Mouse (Mus musculus) kidney, embryonic 14.5 days (tissue): ENCODE data around the gene Gm13697. TPM values are rescaled to one million over a fixed set of nuclear protein-coding genes. Genes with fewer than 3 reads are reported as not detected.
"Not testable (repeated sequence)": the region's sequence is repeated elsewhere in the genome, so short reads cannot be mapped to it uniquely, and the experiment has no call there.

Source experiments
- ATAC-seq: fragments of 200-750 bp; cut with Nextera tagmentation; 2 replicates; pipeline ENCODE4 v1.8.0; 2017; ENCODE audit warnings: moderate number of reproducible peaks, mild to moderate bottlenecking, moderate TSS enrichment, moderate library complexity; ENCODE audit not compliant: low FRiP score, low TSS enrichment
- H3K27ac ChIP-seq: fragments of 300-500 bp; sonication (generic); 2 replicates; pipeline ENCODE4 v1.5.1; 2014; ENCODE audit warnings: low read depth, mild to moderate bottlenecking, low read length, moderate library complexity, mixed read lengths
- H3K27me3 ChIP-seq: fragments of 300-500 bp; sonication (generic); 2 replicates; pipeline ENCODE4 v1.6.1; 2014; ENCODE audit warnings: mild to moderate bottlenecking, low read length; ENCODE audit not compliant: control insufficient read depth, insufficient read depth
- H3K36me3 ChIP-seq: fragments of 300-500 bp; sonication (generic); 2 replicates; pipeline ENCODE4 v1.6.1; 2014; ENCODE audit warnings: low read length, mixed read lengths; ENCODE audit not compliant: control insufficient read depth, insufficient read depth
- H3K4me1 ChIP-seq: fragments of 300-500 bp; sonication (generic); 2 replicates; pipeline ENCODE4 v1.6.1; 2014; ENCODE audit warnings: low read length, mixed read lengths; ENCODE audit not compliant: control insufficient read depth, insufficient read depth
- H3K4me2 ChIP-seq: fragments of 300-500 bp; sonication (generic); replicated peaks from 2 replicates; pipeline ENCODE4 v1.6.1; 2014; ENCODE audit warnings: low read depth, mild to moderate bottlenecking, low read length
- H3K4me3 ChIP-seq: fragments of 300-500 bp; sonication (generic); 2 replicates; pipeline ENCODE4 v1.5.1; 2014; ENCODE audit warnings: mild to moderate bottlenecking, low read length
- H3K9ac ChIP-seq: fragments of 300-500 bp; sonication (generic); 2 replicates; pipeline ENCODE4 v1.6.1; 2014; ENCODE audit warnings: low read depth, mild to moderate bottlenecking, low read length, moderate library complexity
- H3K9me3 ChIP-seq: fragments of 300-500 bp; sonication (generic); 2 replicates; pipeline ENCODE4 v1.6.1; 2016; ENCODE audit warnings: low read length; ENCODE audit not compliant: control insufficient read depth
- WGBS: fragments of 180-500 bp; shearing (Covaris S2); extraction: QIAGEN DNeasy Blood & Tissue Kit; methylation state at CpG from one replicate; pipeline ENCODE4 v1.1.7; 2014; 5-methylcytosine and 5-hydroxymethylcytosine counted together
- polyA plus RNA-seq: library from polyadenylated mRNA; unstranded; fragments of >200 nt; fragmentation: Nextera tagmentation; extraction: Ambion mirVana; gene quantifications from 2 replicates; pipeline ENCODE4 v1.2.1, GENCODE M21; 2014

The Gm13697 gene
- not detected in 2 replicates for polyA plus RNA-seq

GRCm38 (mm10) chr2:83984443-83984842 lies at the start of gene Gm13697:
TSS of gene Gm13697 (plus strand) at chr2:83984743.
- not testable (repeated sequence) for H3K27me3 ChIP-seq, H3K4me1 ChIP-seq, H3K9me3 ChIP-seq, ATAC-seq, H3K36me3 ChIP-seq, H3K9ac ChIP-seq, H3K27ac ChIP-seq, H3K4me3 ChIP-seq, H3K4me2 ChIP-seq
- no CpG with 5 or more reads among the region's 6 CpGs for WGBS

GRCm38 (mm10) chr2:83940931-83941361 lies 43.6 kb upstream of the Gm13697 start, which contains the start of gene Zswim2:
TSS of gene Zswim2 (minus strand) at chr2:83941228.
- WGBS: under 1% methylated on average over 20 of the region's 20 CpGs
- H3K4me3 ChIP-seq: peak within 1 kb of the TSS; percentile 19; the same call in 1 of the 2 replicates
- peak; percentile 89 for ATAC-seq

GRCm38 (mm10) chr2:83941378-83941777 lies 43.2 kb upstream of the Gm13697 start:
- Histone ChIP-seq H3K4me1 (peaks cover 4% of the 10 kb centered on the region; the same call in 1 of the 2 replicates), H3K27me3 (no peaks in the 10 kb centered on the region; the same call in 1 of the 2 replicates), H3K4me3 (no peak overlapping the region), H3K36me3 (no peaks in the 10 kb centered on the region), H3K27ac (no peak overlapping the region), H3K9ac (no peak overlapping the region), H3K4me2 (peak overlapping the region; percentile 42), H3K9me3 (no peaks in the 10 kb centered on the region)
- 48% methylated on average over 3 of the region's 3 CpGs for WGBS
- ATAC-seq: no peak

More at GRCm38 (mm10) chr2:83940931-83941361, 43.6 kb upstream of the Gm13697 start, which contains the start of gene Zswim2:
- H3K36me3 ChIP-seq: no peaks in the 10 kb centered on the region
- H3K4me1 ChIP-seq: peaks cover 4% of the 10 kb centered on the region; the same call in 1 of the 2 replicates
- H3K27me3 ChIP-seq: no peaks in the 10 kb centered on the region; the same call in 1 of the 2 replicates
- no peak within 1 kb of the TSS for H3K9ac ChIP-seq
- H3K4me2 ChIP-seq: peak within 1 kb of the TSS; percentile 42
- H3K9me3 ChIP-seq: no peaks in the 10 kb centered on the region
- no peak within 1 kb of the TSS for H3K27ac ChIP-seq

GRCm38 (mm10) chr2:83941792-83942191 lies 42.8 kb upstream of the Gm13697 start:
- no peak for ATAC-seq

GRCm38 (mm10) chr2:83955393-83955792 lies 29.1 kb upstream of the Gm13697 start, which contains the start of gene Gm13698:
TSS of gene Gm13698 (plus strand) at chr2:83955693.
- H3K27ac ChIP-seq, ATAC-seq: not testable (repeated sequence)
- WGBS: no CpG with 5 or more reads among the region's 6 CpGs

More at GRCm38 (mm10) chr2:83941792-83942191, 42.8 kb upstream of the Gm13697 start:
- Histone ChIP-seq H3K9ac (no peak overlapping the region), H3K27me3 (no peaks in the 10 kb centered on the region; the same call in 1 of the 2 replicates), H3K27ac (no peak overlapping the region), H3K4me3 (no peak overlapping the region), H3K9me3 (no peaks in the 10 kb centered on the region), H3K36me3 (no peaks in the 10 kb centered on the region), H3K4me2 (no peak overlapping the region), H3K4me1 (peaks cover 4% of the 10 kb centered on the region; the same call in 1 of the 2 replicates)
- WGBS: 64% methylated on average over 4 of the region's 4 CpGs

GRCm38 (mm10) chr2:83961203-83961602 lies 23.3 kb upstream of the Gm13697 start, which contains the start of gene Gm13693:
TSS of gene Gm13693 (plus strand) at chr2:83961503.
- not testable (repeated sequence) for H3K4me3 ChIP-seq, H3K9me3 ChIP-seq, ATAC-seq, H3K36me3 ChIP-seq, H3K9ac ChIP-seq, H3K27me3 ChIP-seq, H3K27ac ChIP-seq, H3K4me2 ChIP-seq, H3K4me1 ChIP-seq
- WGBS: no CpG with 5 or more reads among the region's 6 CpGs

More at GRCm38 (mm10) chr2:83955393-83955792, 29.1 kb upstream of the Gm13697 start, which contains the start of gene Gm13698:
- not testable (repeated sequence) for H3K4me2 ChIP-seq, H3K4me1 ChIP-seq, H3K9ac ChIP-seq, H3K36me3 ChIP-seq, H3K9me3 ChIP-seq, H3K4me3 ChIP-seq, H3K27me3 ChIP-seq

GRCm38 (mm10) chr2:83967013-83967412 lies 17.5 kb upstream of the Gm13697 start, which contains the start of gene Gm13695:
TSS of gene Gm13695 (plus strand) at chr2:83967313.
- whole genome bisulfite sequencing: no CpG with 5 or more reads among the region's 6 CpGs
- not testable (repeated sequence) for H3K4me1 ChIP-seq, H3K9me3 ChIP-seq, ATAC-seq, H3K27me3 ChIP-seq, H3K36me3 ChIP-seq, H3K4me3 ChIP-seq, H3K4me2 ChIP-seq, H3K27ac ChIP-seq, H3K9ac ChIP-seq

GRCm38 (mm10) chr2:83972823-83973222 lies 11.7 kb upstream of the Gm13697 start, which contains the start of gene Gm13696:
TSS of gene Gm13696 (plus strand) at chr2:83973123.
- H3K4me3 ChIP-seq, H3K27ac ChIP-seq, H3K4me2 ChIP-seq, H3K9ac ChIP-seq, H3K36me3 ChIP-seq, H3K4me1 ChIP-seq, H3K9me3 ChIP-seq, ATAC-seq, H3K27me3 ChIP-seq: not testable (repeated sequence)
- no CpG with 5 or more reads among the region's 6 CpGs for WGBS

GRCm38 (mm10) chr2:83978633-83979032 lies 5.9 kb upstream of the Gm13697 start, which contains the start of gene Gm13694:
TSS of gene Gm13694 (plus strand) at chr2:83978933.
- H3K4me2 ChIP-seq, H3K9me3 ChIP-seq, H3K4me1 ChIP-seq, ATAC-seq, H3K9ac ChIP-seq, H3K4me3 ChIP-seq, H3K36me3 ChIP-seq, H3K27ac ChIP-seq, H3K27me3 ChIP-seq: not testable (repeated sequence)
- WGBS: no CpG with 5 or more reads among the region's 6 CpGs
